Mouse (Mus musculus) gastrocnemius, adult 8-10 months (tissue): Measurements from ENCODE around the gene Gm4064. TPM values are rescaled to one million over a fixed set of nuclear protein-coding genes. Genes with fewer than 3 reads are reported as not detected.
"Not testable (repeated sequence)": the region's sequence is repeated elsewhere in the genome, so short reads cannot be mapped to it uniquely, and the experiment has no call there.

ENCODE experiments used
- DNase-seq, 2 experiments: peaks; one replicate each; pipeline ENCODE4 v3.0.0; 2022; ENCODE audit warnings: low spot score in 2 of 2
- total RNA-seq, 4 experiments: library from RNA; stranded (reverse); gene quantifications; 2 replicates each; pipeline ENCODE4 v1.2.4; 2022

Gene Gm4064
- not detected for total RNA-seq

GRCm38 (mm10) chrY:2796105-2796504 is at the start of gene Gm4064:
TSS of gene Gm4064 (minus strand) at chrY:2796205.
- not testable (repeated sequence) for DNase-seq

DNA sequence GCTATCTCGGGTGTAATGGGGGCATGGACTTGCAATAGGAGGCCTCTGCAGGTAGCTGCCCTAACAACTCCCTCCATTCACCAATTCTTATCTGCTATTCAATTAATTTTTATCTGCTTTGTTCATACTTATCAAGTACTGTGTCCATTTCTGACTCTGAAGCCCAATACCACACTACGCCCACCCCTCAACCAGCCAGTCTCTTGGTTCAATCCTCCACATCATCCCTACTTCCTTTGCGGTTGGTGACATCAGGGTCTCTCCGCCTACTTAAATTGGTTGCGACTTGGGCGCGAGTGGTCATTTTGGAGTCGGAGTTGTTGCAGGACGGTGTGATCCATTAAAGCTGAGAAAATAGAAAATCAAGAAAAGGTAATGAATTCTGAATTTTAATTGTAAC is 34.4 kb upstream of the Gm4064 start, which contains the start of the genes Rbmy and Gm10256:
Rbmy (plus strand) TSS at position 301 of the 400 bp plus-strand sequence.
Gm10256 (plus strand) TSS at position 320 of the 400 bp plus-strand sequence.
- not testable (repeated sequence) for DNase-seq

Other genes with a start within 250 kb of the Gm4064 start
- not detected for gene H2al2c, start 197.1 kb downstream of the Gm4064 start, total RNA-seq
- not detected for gene Sry, start 132.5 kb downstream of the Gm4064 start, total RNA-seq
- gene H2al2b, start 75.5 kb downstream of the Gm4064 start, total RNA-seq: not detected
- gene Rbmy, start 34.5 kb upstream of the Gm4064 start, total RNA-seq: not detected
- not detected for gene Gm10256, start 34.5 kb upstream of the Gm4064 start, total RNA-seq
- gene Gm10352, start 104.8 kb upstream of the Gm4064 start, total RNA-seq: not detected
- gene Gm29289, start 136.4 kb upstream of the Gm4064 start, total RNA-seq: not detected